Mouse (Mus musculus) lung, adult 2 months (tissue): ENCODE measurements around the gene Glt6d1.

Source experiments
- CTCF ChIP-seq: fragments of 200-500 bp; IDR thresholded peaks from 2 replicates; pipeline ENCODE4 v1.5.1; 2011; ENCODE audit warnings: mild to moderate bottlenecking, low read length, control low read depth; ENCODE audit not compliant: insufficient read depth
- POLR2A ChIP-seq: fragments of 200-500 bp; IDR thresholded peaks from 2 replicates; pipeline ENCODE4 v1.6.1; 2011; ENCODE audit warnings: low read depth, mild to moderate bottlenecking, control low read depth, low read length, borderline replicate concordance; ENCODE audit errors: extremely low read depth

GRCm38 (mm10) chr2:25785573-25786322 is 29.9 kb downstream of the Glt6d1 start:
- TF ChIP-seq CTCF (no peak), POLR2A (no peak)
